Mouse (Mus musculus) neural tube, embryonic 15.5 days (tissue): ENCODE measurements around the gene Atf3. TPM values are rescaled to one million over a fixed set of nuclear protein-coding genes. Genes with fewer than 3 reads are reported as not detected.

Experiments used
- ATAC-seq: fragments of 200-750 bp; cut with Nextera tagmentation; 2 replicates; pipeline ENCODE4 v1.8.0; 2017; ENCODE audit warnings: mild to moderate bottlenecking, moderate TSS enrichment, moderate library complexity; ENCODE audit not compliant: low FRiP score
- H3K27ac ChIP-seq: fragments of 300-500 bp; sonication (generic); replicated peaks from 2 replicates; pipeline ENCODE4 v1.5.1; 2015; ENCODE audit warnings: mild to moderate bottlenecking, inconsistent platforms
- H3K27me3 ChIP-seq: fragments of 300-500 bp; sonication (generic); replicated peaks from 2 replicates; pipeline ENCODE4 v1.6.1; 2015; ENCODE audit warnings: inconsistent platforms
- H3K36me3 ChIP-seq: fragments of 300-500 bp; sonication (generic); 2 replicates; pipeline ENCODE4 v1.6.1; 2015; ENCODE audit warnings: inconsistent platforms
- H3K4me1 ChIP-seq: fragments of 300-500 bp; sonication (generic); 2 replicates; pipeline ENCODE4 v1.6.1; 2015; ENCODE audit warnings: inconsistent platforms
- H3K4me2 ChIP-seq: fragments of 300-500 bp; sonication (generic); 2 replicates; pipeline ENCODE4 v1.6.1; 2015; ENCODE audit warnings: inconsistent platforms, mild to moderate bottlenecking, moderate library complexity
- H3K4me3 ChIP-seq: fragments of 300-500 bp; sonication (generic); replicated peaks from 2 replicates; pipeline ENCODE4 v1.5.1; 2015; ENCODE audit warnings: mild to moderate bottlenecking, inconsistent platforms
- H3K9ac ChIP-seq: fragments of 300-500 bp; sonication (generic); replicated peaks from 2 replicates; pipeline ENCODE4 v1.6.1; 2015; ENCODE audit warnings: mild to moderate bottlenecking, inconsistent platforms
- H3K9me3 ChIP-seq: fragments of 300-500 bp; sonication (generic); replicated peaks from 2 replicates; pipeline ENCODE4 v1.6.1; 2016; ENCODE audit warnings: inconsistent platforms
- WGBS: fragments of 180-500 bp; shearing (Covaris S2); methylation state at CpG from one replicate; pipeline ENCODE4 v1.1.7; 2015; ENCODE audit warnings: mixed read lengths; 5-methylcytosine and 5-hydroxymethylcytosine counted together
- polyA plus RNA-seq: library from polyadenylated mRNA; unstranded; fragments of >200 nt; fragmentation: Nextera tagmentation; extraction: Ambion mirVana; gene quantifications from 2 replicates; pipeline ENCODE4 v1.2.1, GENCODE M21; 2015

Atf3 gene
- polyA plus RNA-seq, 1 experiment from 2014 or later, result 1.8 TPM

GRCm38 (mm10) chr1:191204876-191205275 lies 13.0 kb downstream of the Atf3 start:
- ATAC-seq, result no peak
- 84% methylated on average over 5 of the region's 5 CpGs for WGBS
- Histone ChIP-seq H3K9me3 (no peaks in the 10 kb centered on the region), H3K27me3 (no peaks in the 10 kb centered on the region), H3K9ac (no peak overlapping the region), H3K4me3 (no peak overlapping the region), H3K4me1 (no peaks in the 10 kb centered on the region), H3K27ac (no peak overlapping the region), H3K4me2 (no peak overlapping the region), H3K36me3 (no peaks in the 10 kb centered on the region)

GRCm38 (mm10) chr1:191203496-191203895 lies 14.3 kb downstream of the Atf3 start:
- Histone ChIP-seq H3K4me1 (no peaks in the 10 kb centered on the region), H3K9me3 (no peaks in the 10 kb centered on the region), H3K4me2 (no peak overlapping the region), H3K27me3 (no peaks in the 10 kb centered on the region), H3K9ac (no peak overlapping the region), H3K36me3 (no peaks in the 10 kb centered on the region), H3K27ac (no peak overlapping the region), H3K4me3 (no peak overlapping the region)
- WGBS, result 76% methylated on average over 2 of the region's 2 CpGs
- no peak for ATAC-seq

GRCm38 (mm10) chr1:191202208-191202952 lies 15.5 kb downstream of the Atf3 start:
- no peak overlapping the region for H3K4me2 ChIP-seq
- no peaks in the 10 kb centered on the region for H3K27me3 ChIP-seq
- ATAC-seq, result no peak
- no peak overlapping the region for H3K4me3 ChIP-seq
- no peak overlapping the region for H3K27ac ChIP-seq
- H3K36me3 ChIP-seq, result no peaks in the 10 kb centered on the region
- 88% methylated on average over 11 of the region's 11 CpGs for WGBS
- H3K9ac ChIP-seq, result no peak overlapping the region
- H3K9me3 ChIP-seq, result no peaks in the 10 kb centered on the region
- H3K4me1 ChIP-seq, result no peaks in the 10 kb centered on the region

- Histone ChIP-seq H3K27ac (no peak overlapping the region), H3K9me3 (no peaks in the 10 kb centered on the region), H3K36me3 (no peaks in the 10 kb centered on the region), H3K4me1 (no peaks in the 10 kb centered on the region), H3K27me3 (no peaks in the 10 kb centered on the region), H3K4me3 (no peak overlapping the region), H3K9ac (no peak overlapping the region), H3K4me2 (no peak overlapping the region)
- ATAC-seq, result no peak
- 90% methylated on average over 9 of the region's 9 CpGs for WGBS
Measured at GRCm38 (mm10) chr1:191200816-191201602, 16.8 kb downstream of the Atf3 start.

- H3K36me3 ChIP-seq, result no peaks in the 10 kb centered on the region
- H3K4me2 ChIP-seq, result no peak overlapping the region
- H3K4me1 ChIP-seq, result no peaks in the 10 kb centered on the region
- H3K9ac ChIP-seq, result no peak overlapping the region
- H3K27me3 ChIP-seq, result no peaks in the 10 kb centered on the region
- H3K9me3 ChIP-seq, result no peaks in the 10 kb centered on the region
- no peak overlapping the region for H3K4me3 ChIP-seq
- WGBS, result 81% methylated on average over 7 of the region's 7 CpGs
- no peak overlapping the region for H3K27ac ChIP-seq
- ATAC-seq, result no peak
Measured at GRCm38 (mm10) chr1:191197916-191198315, 19.9 kb downstream of the Atf3 start.

GRCm38 (mm10) chr1:191196016-191196415 lies 21.8 kb downstream of the Atf3 start:
- Histone ChIP-seq H3K4me2 (no peak overlapping the region), H3K9ac (no peak overlapping the region), H3K27ac (no peak overlapping the region), H3K36me3 (no peaks in the 10 kb centered on the region), H3K27me3 (0 out of 2 replicates have a peak, but pooled peaks cover 3% of the 10 kb centered on the region), H3K4me3 (no peak overlapping the region), H3K9me3 (no peaks in the 10 kb centered on the region), H3K4me1 (no peaks in the 10 kb centered on the region)
- 93% methylated on average over 6 of the region's 6 CpGs for WGBS
- ATAC-seq, result no peak

- H3K4me2 ChIP-seq, result no peak overlapping the region
- no peak for ATAC-seq
- 44% methylated on average over 14 of the region's 14 CpGs for WGBS
- H3K4me1 ChIP-seq, result no peaks in the 10 kb centered on the region
- no peak overlapping the region for H3K9ac ChIP-seq
- no peak overlapping the region for H3K4me3 ChIP-seq
- H3K9me3 ChIP-seq, result no peaks in the 10 kb centered on the region
- H3K27me3 ChIP-seq, result peaks cover 14% of the 10 kb centered on the region
- no peaks in the 10 kb centered on the region for H3K36me3 ChIP-seq
- H3K27ac ChIP-seq, result no peak overlapping the region
Measured at GRCm38 (mm10) chr1:191193657-191194424, 24.0 kb downstream of the Atf3 start.

- ATAC-seq, result no peak
- H3K27ac ChIP-seq, result no peak overlapping the region
- peaks cover 23% of the 10 kb centered on the region for H3K27me3 ChIP-seq
- H3K9me3 ChIP-seq, result no peaks in the 10 kb centered on the region
- H3K4me1 ChIP-seq, result no peaks in the 10 kb centered on the region
- 86% methylated on average over 6 of the region's 6 CpGs for WGBS
- H3K4me2 ChIP-seq, result no peak overlapping the region
- H3K9ac ChIP-seq, result no peak overlapping the region
- H3K4me3 ChIP-seq, result no peak overlapping the region
- no peaks in the 10 kb centered on the region for H3K36me3 ChIP-seq
Measured at GRCm38 (mm10) chr1:191192751-191193150, 25.1 kb downstream of the Atf3 start.

- Histone ChIP-seq H3K4me1 (no peaks in the 10 kb centered on the region), H3K4me3 (no peak overlapping the region), H3K36me3 (no peaks in the 10 kb centered on the region), H3K9ac (no peak overlapping the region), H3K9me3 (no peaks in the 10 kb centered on the region), H3K4me2 (no peak overlapping the region), H3K27me3 (peaks cover 28% of the 10 kb centered on the region), H3K27ac (no peak overlapping the region)
- 68% methylated on average over 6 of the region's 6 CpGs for WGBS
- no peak for ATAC-seq
Measured at GRCm38 (mm10) chr1:191192213-191192612, 25.6 kb downstream of the Atf3 start.

GRCm38 (mm10) chr1:191189671-191190372 lies 28.0 kb downstream of the Atf3 start:
- Histone ChIP-seq H3K4me1 (peaks cover 15% of the 10 kb centered on the region), H3K9me3 (no peaks in the 10 kb centered on the region), H3K27me3 (peaks cover 52% of the 10 kb centered on the region), H3K4me2 (no peak overlapping the region), H3K4me3 (no peak overlapping the region), H3K9ac (no peak overlapping the region), H3K27ac (no peak overlapping the region), H3K36me3 (no peaks in the 10 kb centered on the region)
- WGBS, result 51% methylated on average over 6 of the region's 6 CpGs
- no peak for ATAC-seq

GRCm38 (mm10) chr1:191186386-191186770 lies 31.5 kb downstream of the Atf3 start:
- peak overlapping the region; percentile 99 for H3K4me2 ChIP-seq
- WGBS, result 5% methylated on average over 7 of the region's 7 CpGs

More at GRCm38 (mm10) chr1:191186386-191186770, 31.5 kb downstream of the Atf3 start:
- no peak for ATAC-seq
- Histone ChIP-seq H3K27ac (no peak overlapping the region), H3K9ac (no peak overlapping the region), H3K9me3 (no peaks in the 10 kb centered on the region), H3K4me3 (no peak overlapping the region), H3K27me3 (peaks cover 83% of the 10 kb centered on the region), H3K36me3 (no peaks in the 10 kb centered on the region), H3K4me1 (peaks cover 45% of the 10 kb centered on the region)
